Mouse (Mus musculus): Measurements from ENCODE around the gene Tmem160. TPM values are rescaled to one million over a fixed set of nuclear protein-coding genes. Genes with fewer than 3 reads are reported as not detected.

Gene Tmem160
- polyA plus RNA-seq, 1 experiment: 81.7 TPM

GRCm38 (mm10) chr7:16461705-16462104 lies 9.1 kb downstream of the Tmem160 start:
- Histone ChIP-seq H3ac (ENCODE audit: control insufficient read depth, insufficient read length, low read depth) (no peak overlapping the region), H3K79me2 (ENCODE audit: control insufficient read depth, insufficient read depth) (no peaks in the 10 kb centered on the region), H3K79me3 (ENCODE audit: low read depth) (no peaks in the 10 kb centered on the region), H3K4me3 (ENCODE audit: insufficient read depth, poor library complexity, severe bottlenecking) (no peak overlapping the region), H3K36me3 (ENCODE audit: control insufficient read depth, insufficient read depth) (no peaks in the 10 kb centered on the region), H3K27me3 (ENCODE audit: control insufficient read depth, insufficient read depth, insufficient read length) (peaks cover 13% of the 10 kb centered on the region)
- no peak for TF ChIP-seq MAX (IDR thresholded peaks at IDR 0.05)
- no peak for TF ChIP-seq MYOD1 (IDR thresholded peaks at IDR 0.05; ENCODE audit: control insufficient read depth, insufficient read length, low read depth)
- no peak for TF ChIP-seq CTCF (IDR thresholded peaks at IDR 0.05; ENCODE audit: control insufficient read depth, insufficient read depth, insufficient read length)
- TF ChIP-seq MYOG (IDR thresholded peaks at IDR 0.05; ENCODE audit: control insufficient read depth, extremely low read depth, insufficient read length): no peak
- TF ChIP-seq USF1 (IDR thresholded peaks at IDR 0.05; ENCODE audit: low read depth): no peak
- no peak for TF ChIP-seq CEBPB (IDR thresholded peaks at IDR 0.05; ENCODE audit: low read depth)
- TF ChIP-seq FOSL1 (IDR thresholded peaks at IDR 0.05; ENCODE audit: insufficient read depth, low read length, poor library complexity, severe bottlenecking): no peak

DNA sequence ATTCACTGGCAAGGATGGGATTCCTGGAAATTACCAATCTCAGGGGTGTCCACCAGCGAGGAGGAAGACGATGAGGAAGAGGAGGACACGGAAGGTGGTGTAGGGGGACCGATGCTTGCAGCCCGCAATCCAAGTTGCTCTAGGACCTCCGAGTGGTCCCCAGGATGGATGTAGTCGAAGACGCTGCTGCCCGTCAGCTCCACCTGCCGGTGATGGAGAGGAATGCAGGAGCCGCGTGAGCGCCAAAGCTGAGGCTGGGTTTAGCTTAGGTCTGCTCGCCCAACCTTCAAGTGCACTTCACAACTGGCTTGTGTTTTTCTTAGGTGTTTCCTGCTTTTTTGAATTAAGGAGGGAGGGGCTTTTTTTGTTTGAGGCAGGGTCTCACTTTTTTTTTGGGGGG lies 10.6 kb downstream of the Tmem160 start:
- Histone ChIP-seq H3K79me3 (ENCODE audit: low read depth) (no peaks in the 10 kb centered on the region), H3K36me3 (ENCODE audit: control insufficient read depth, insufficient read depth) (no peaks in the 10 kb centered on the region), H3ac (ENCODE audit: control insufficient read depth, insufficient read length, low read depth) (no peak overlapping the region), H3K4me3 (ENCODE audit: insufficient read depth, poor library complexity, severe bottlenecking) (no peak overlapping the region), H3K79me2 (ENCODE audit: control insufficient read depth, insufficient read depth) (no peaks in the 10 kb centered on the region), H3K27me3 (ENCODE audit: control insufficient read depth, insufficient read depth, insufficient read length) (peaks cover 16% of the 10 kb centered on the region)
- TF ChIP-seq CTCF (IDR thresholded peaks at IDR 0.05; ENCODE audit: control insufficient read depth, insufficient read depth, insufficient read length) (peak; percentile 74), CEBPB (IDR thresholded peaks at IDR 0.05; ENCODE audit: low read depth) (no peak), MYOG (IDR thresholded peaks at IDR 0.05; ENCODE audit: control insufficient read depth, extremely low read depth, insufficient read length) (no peak), USF1 (IDR thresholded peaks at IDR 0.05; ENCODE audit: low read depth) (no peak)

GRCm38 (mm10) chr7:16465160-16465559 lies 12.6 kb downstream of the Tmem160 start:
- Histone ChIP-seq H3K79me3 (ENCODE audit: low read depth) (no peaks in the 10 kb centered on the region), H3K27me3 (ENCODE audit: control insufficient read depth, insufficient read depth, insufficient read length) (peaks cover 32% of the 10 kb centered on the region), H3K36me3 (ENCODE audit: control insufficient read depth, insufficient read depth) (no peaks in the 10 kb centered on the region), H3K79me2 (ENCODE audit: control insufficient read depth, insufficient read depth) (no peaks in the 10 kb centered on the region), H3ac (ENCODE audit: control insufficient read depth, insufficient read length, low read depth) (no peak overlapping the region), H3K4me3 (ENCODE audit: insufficient read depth, poor library complexity, severe bottlenecking) (no peak overlapping the region)
- TF ChIP-seq CTCF (IDR thresholded peaks at IDR 0.05; ENCODE audit: control insufficient read depth, insufficient read depth, insufficient read length) (peak; percentile 51), MYOD1 (IDR thresholded peaks at IDR 0.05; ENCODE audit: control insufficient read depth, insufficient read length, low read depth) (no peak)

- H3K79me3 ChIP-seq (ENCODE audit: low read depth): no peaks in the 10 kb centered on the region
- H3K27me3 ChIP-seq (ENCODE audit: control insufficient read depth, insufficient read depth, insufficient read length): peaks cover 29% of the 10 kb centered on the region
- no peaks in the 10 kb centered on the region for H3K36me3 ChIP-seq (ENCODE audit: control insufficient read depth, insufficient read depth)
- no peak overlapping the region for H3ac ChIP-seq (ENCODE audit: control insufficient read depth, insufficient read length, low read depth)
- no peaks in the 10 kb centered on the region for H3K79me2 ChIP-seq (ENCODE audit: control insufficient read depth, insufficient read depth)
- TF ChIP-seq USF1 (IDR thresholded peaks at IDR 0.05; ENCODE audit: low read depth) (no peak), CEBPB (IDR thresholded peaks at IDR 0.05; ENCODE audit: low read depth) (no peak), CTCF (IDR thresholded peaks at IDR 0.05; ENCODE audit: control insufficient read depth, insufficient read depth, insufficient read length) (no peak), MYOG (IDR thresholded peaks at IDR 0.05; ENCODE audit: control insufficient read depth, extremely low read depth, insufficient read length) (no peak), MYOD1 (IDR thresholded peaks at IDR 0.05; ENCODE audit: control insufficient read depth, insufficient read length, low read depth) (no peak), FOSL1 (IDR thresholded peaks at IDR 0.05; ENCODE audit: insufficient read depth, low read length, poor library complexity, severe bottlenecking) (no peak), MAX (IDR thresholded peaks at IDR 0.05) (no peak)
- no peak overlapping the region for H3K4me3 ChIP-seq (ENCODE audit: insufficient read depth, poor library complexity, severe bottlenecking)
Observed at GRCm38 (mm10) chr7:16465568-16465967, 13.0 kb downstream of the Tmem160 start.

GRCm38 (mm10) chr7:16466565-16466964 lies 14.0 kb downstream of the Tmem160 start:
- H3K4me3 ChIP-seq (ENCODE audit: insufficient read depth, poor library complexity, severe bottlenecking): no peak overlapping the region
- peaks cover 21% of the 10 kb centered on the region for H3K27me3 ChIP-seq (ENCODE audit: control insufficient read depth, insufficient read depth, insufficient read length)
- H3ac ChIP-seq (ENCODE audit: control insufficient read depth, insufficient read length, low read depth): no peak overlapping the region
- H3K79me2 ChIP-seq (ENCODE audit: control insufficient read depth, insufficient read depth): no peaks in the 10 kb centered on the region
- no peaks in the 10 kb centered on the region for H3K36me3 ChIP-seq (ENCODE audit: control insufficient read depth, insufficient read depth)
- no peak for TF ChIP-seq MAX (IDR thresholded peaks at IDR 0.05)
- no peak for TF ChIP-seq FOSL1 (IDR thresholded peaks at IDR 0.05; ENCODE audit: insufficient read depth, low read length, poor library complexity, severe bottlenecking)
- no peak for TF ChIP-seq CEBPB (IDR thresholded peaks at IDR 0.05; ENCODE audit: low read depth)
- TF ChIP-seq CTCF (IDR thresholded peaks at IDR 0.05; ENCODE audit: control insufficient read depth, insufficient read depth, insufficient read length): no peak
- no peak for TF ChIP-seq MYOG (IDR thresholded peaks at IDR 0.05; ENCODE audit: control insufficient read depth, extremely low read depth, insufficient read length)
- TF ChIP-seq USF1 (IDR thresholded peaks at IDR 0.05; ENCODE audit: low read depth): no peak
- no peak for TF ChIP-seq MYOD1 (IDR thresholded peaks at IDR 0.05; ENCODE audit: control insufficient read depth, insufficient read length, low read depth)
- no peaks in the 10 kb centered on the region for H3K79me3 ChIP-seq (ENCODE audit: low read depth)

DNA sequence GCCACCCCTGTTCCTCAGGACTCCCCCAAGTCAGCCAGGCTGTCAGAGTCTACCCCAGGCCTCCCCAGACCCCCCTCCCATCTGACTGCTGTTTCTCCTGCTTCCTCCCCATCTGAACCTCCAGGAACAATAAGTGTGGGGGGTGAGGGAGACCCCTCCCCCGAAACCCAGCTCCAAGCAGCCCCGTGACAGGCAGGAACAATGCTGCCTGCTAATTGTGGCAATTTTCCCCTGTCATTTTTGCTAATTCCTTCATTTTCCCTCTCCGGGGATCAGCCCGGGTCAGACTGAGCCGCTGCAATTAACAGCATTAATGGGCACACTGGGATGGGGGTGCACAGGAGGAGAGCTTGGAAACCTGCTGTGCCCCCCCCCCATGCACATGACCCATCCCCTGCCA lies 15.5 kb downstream of the Tmem160 start:
- Histone ChIP-seq H3K79me3 (ENCODE audit: low read depth) (no peaks in the 10 kb centered on the region), H3ac (ENCODE audit: control insufficient read depth, insufficient read length, low read depth) (no peak overlapping the region), H3K36me3 (ENCODE audit: control insufficient read depth, insufficient read depth) (no peaks in the 10 kb centered on the region), H3K79me2 (ENCODE audit: control insufficient read depth, insufficient read depth) (no peaks in the 10 kb centered on the region), H3K27me3 (ENCODE audit: control insufficient read depth, insufficient read depth, insufficient read length) (peaks cover 28% of the 10 kb centered on the region), H3K4me3 (ENCODE audit: insufficient read depth, poor library complexity, severe bottlenecking) (no peak overlapping the region)
- no peak for TF ChIP-seq MAX (IDR thresholded peaks at IDR 0.05)
- no peak for TF ChIP-seq FOSL1 (IDR thresholded peaks at IDR 0.05; ENCODE audit: insufficient read depth, low read length, poor library complexity, severe bottlenecking)
